Mouse (Mus musculus) Patski (cell line): ENCODE measurements around the gene Cyp19a1. TPM values are rescaled to one million over a fixed set of nuclear protein-coding genes. Genes with fewer than 3 reads are reported as not detected.

Experiments used
- ATAC-seq: fragments of 100-300 bp; one replicate; pipeline ENCODE4 v1.8.0; 2021
- CTCF ChIA-PET: fragments of 350-600 bp; sonication (Branson Sonifier 250); formaldehyde crosslinking; loops from one replicate; lab custom pipeline; 2022; ENCODE audit warnings: inconsistent platforms; lab: Charles Lee
- POLR2A ChIA-PET: fragments of 350-600 bp; sonication (Branson Sonifier 250); formaldehyde crosslinking; loops from one replicate; lab custom pipeline; 2022; ENCODE audit warnings: antibody characterized with exemption, inconsistent platforms; lab: Charles Lee
- DNase-seq: peaks from one replicate; pipeline ENCODE4 v3.0.0-alpha.2; 2011; ENCODE audit warnings: low read depth, low spot score
- H3K27me3 ChIP-seq: fragments of 371-371 bp; one replicate; pipeline ENCODE4 v1.5.1; 2021
- CTCF ChIP-seq: fragments of 100-300 bp; IDR thresholded peaks from one replicate; pipeline ENCODE4 v1.5.1; 2021
- in situ Hi-C: fragments of 300-500 bp; cut with MboI; formaldehyde crosslinking; loops from 3 replicates; pipeline ENCODE4 v1.11.1; 2018; ENCODE audit warnings: low pct_unique_long_range_greater_than_20kb, mixed read lengths
- polyA plus RNA-seq: library from polyadenylated mRNA; unstranded; gene quantifications from one replicate; pipeline ENCODE4 v1.2.3, GENCODE M21; 2021

Gene Cyp19a1
- polyA plus RNA-seq, 1 experiment from 2014 or later, result not detected

DNA sequence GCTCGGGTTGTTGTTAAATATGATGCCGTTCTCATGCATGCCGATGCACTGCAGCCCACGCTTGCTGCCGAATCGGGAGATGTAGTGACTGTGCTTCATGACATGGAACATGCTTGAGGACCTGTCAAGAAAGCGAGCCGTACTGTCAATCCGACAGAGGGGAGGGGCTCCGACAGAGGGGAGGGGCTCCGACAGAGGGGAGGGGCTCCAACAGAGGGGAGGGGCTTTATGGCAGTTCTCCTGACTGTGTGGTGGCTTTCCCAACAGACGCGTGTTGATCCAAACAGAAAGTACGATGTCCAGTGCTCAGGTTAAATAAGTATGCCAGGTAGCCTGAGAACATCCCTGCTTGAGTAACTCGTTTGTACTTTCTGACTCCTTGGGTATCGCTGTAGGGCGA lies 87.7 kb downstream of the Cyp19a1 start:
- no peak for TF ChIP-seq CTCF
- in situ Hi-C loops, result loop anchor here (5.0 kb wide), 1 partner anchor 157 kb away; no protein-coding TSS in a partner anchor
- no peak for ATAC-seq
- no peak for DNase-seq
- ChIA-PET POLR2A (no interaction called here), CTCF (interaction anchor here (0.8 kb wide), 1 partner anchor 156 kb away, joined by 3 read pairs; no protein-coding TSS in a partner anchor)
- H3K27me3 ChIP-seq, result peaks cover 31% of the 10 kb centered on the region

DNA sequence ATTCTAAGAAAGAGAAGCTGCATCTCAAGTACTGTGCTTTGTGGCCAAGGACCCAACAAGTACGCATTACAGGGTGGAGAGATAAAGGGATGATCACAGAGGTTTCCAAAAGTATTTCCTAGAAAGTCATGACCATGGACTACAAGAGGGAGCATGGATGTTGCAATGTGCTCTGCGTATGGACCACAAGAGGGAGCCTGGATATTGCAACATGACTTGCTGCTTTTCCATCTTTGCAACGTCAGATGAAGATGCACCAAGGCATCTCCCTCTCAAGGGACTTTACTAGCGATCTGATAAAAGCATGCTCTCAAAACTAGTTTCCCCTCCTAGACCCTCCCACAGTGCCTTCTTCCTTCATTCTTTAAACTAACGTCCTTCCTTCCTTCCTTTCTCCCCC lies 98.4 kb downstream of the Cyp19a1 start:
- in situ Hi-C loops, result no loop called here
- DNase-seq (no peak), ATAC-seq (no peak)
- peaks cover 63% of the 10 kb centered on the region for H3K27me3 ChIP-seq
- CTCF ChIA-PET, result no interaction called here
- peak; percentile 60 for TF ChIP-seq CTCF
- POLR2A ChIA-PET, result interaction anchor here (0.6 kb wide), 1 partner anchor 18 kb away, joined by 6 read pairs; no protein-coding TSS in a partner anchor

DNA sequence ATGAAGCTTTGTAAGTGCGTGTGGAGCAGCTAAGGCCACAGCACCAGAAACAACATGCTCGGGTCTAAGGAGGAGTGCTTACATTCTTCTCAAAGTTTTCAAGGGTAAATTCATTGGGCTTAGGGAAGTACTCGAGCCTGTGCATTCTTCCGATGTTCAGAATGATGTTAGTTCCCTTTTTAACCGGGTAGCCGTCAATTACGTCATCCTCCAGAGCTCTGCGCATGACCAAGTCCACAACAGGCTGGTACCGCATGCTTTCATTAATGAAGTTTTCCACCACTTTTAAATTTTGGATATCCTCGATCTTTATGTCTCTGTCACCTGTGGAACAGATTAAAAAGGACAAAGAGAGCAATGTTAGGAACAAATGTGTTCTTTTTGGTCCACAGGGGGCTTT lies 99.5 kb downstream of the Cyp19a1 start:
- H3K27me3 ChIP-seq, result peaks cover 63% of the 10 kb centered on the region
- in situ Hi-C loops, result no loop called here
- no peak for TF ChIP-seq CTCF
- no peak for ATAC-seq
- ChIA-PET POLR2A (interaction anchor here (0.6 kb wide), 1 partner anchor 321 kb away, joined by 3 read pairs; no protein-coding TSS in a partner anchor), CTCF (no interaction called here)
- DNase-seq, result no peak

DNA sequence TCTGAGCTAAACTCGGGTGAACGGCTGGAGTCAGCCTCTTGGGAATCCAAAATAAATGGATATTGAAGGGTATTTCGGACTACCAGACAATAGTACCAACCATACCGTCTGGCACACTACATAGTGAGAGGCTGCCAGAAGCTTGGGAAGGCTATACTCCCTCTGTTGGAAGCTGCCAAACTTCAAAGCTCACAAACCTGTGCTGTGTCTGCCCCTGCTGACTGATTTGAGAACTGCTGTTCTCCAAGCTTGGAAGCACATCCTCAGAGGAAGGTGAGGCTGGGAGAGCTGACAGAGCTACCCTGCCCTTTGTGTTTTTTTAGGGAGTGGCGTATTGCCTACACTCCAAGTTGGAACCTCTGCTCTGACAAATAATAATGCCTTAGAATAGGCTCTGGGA lies 104.8 kb downstream of the Cyp19a1 start:
- peaks cover 25% of the 10 kb centered on the region for H3K27me3 ChIP-seq
- ATAC-seq (no peak), DNase-seq (no peak)
- in situ Hi-C loops, result no loop called here
- peak; percentile 56 for TF ChIP-seq CTCF
- CTCF ChIA-PET, result interaction anchor here (0.6 kb wide), 1 partner anchor 951 kb away, joined by 3 read pairs; no protein-coding TSS in a partner anchor
- POLR2A ChIA-PET, result no interaction called here

DNA sequence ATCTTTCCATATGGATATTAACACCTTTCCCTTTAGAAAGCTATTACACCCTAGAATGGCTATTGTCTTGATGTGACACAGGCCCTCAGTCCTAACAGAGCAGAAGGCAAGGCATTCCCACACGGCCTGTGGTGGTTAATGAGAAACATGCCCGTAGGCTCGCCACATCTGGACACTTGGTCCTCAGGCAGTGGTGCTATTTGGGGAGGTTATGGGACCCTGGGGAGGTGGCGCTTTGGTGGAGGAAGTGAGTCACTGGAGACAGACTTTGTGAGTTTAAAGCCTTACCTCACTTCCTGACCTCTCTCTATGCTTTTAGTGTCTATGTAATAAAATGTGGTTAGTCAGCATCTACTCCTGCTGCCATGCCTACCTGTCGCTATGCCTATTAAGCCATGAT lies 114.2 kb downstream of the Cyp19a1 start:
- DNase-seq (no peak), ATAC-seq (no peak)
- in situ Hi-C loops, result no loop called here

DNA sequence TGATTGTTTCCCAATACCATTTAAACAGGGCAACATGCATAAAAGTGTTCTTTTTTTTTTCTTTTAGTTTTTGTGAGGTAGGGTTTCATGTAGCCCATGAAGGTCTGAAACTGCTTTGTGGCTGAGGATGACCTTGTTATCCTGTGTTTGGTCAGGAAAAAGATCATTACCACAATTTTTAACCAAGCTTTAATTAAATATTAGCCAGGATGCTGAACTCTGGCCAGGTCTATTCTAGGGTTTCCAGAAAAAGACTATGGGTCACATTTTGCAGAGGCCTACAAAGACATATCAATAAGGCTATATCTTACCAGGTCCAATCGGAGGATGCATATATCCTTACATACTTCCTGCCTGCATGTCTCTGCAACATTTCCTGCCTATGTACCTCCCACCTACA lies 128.7 kb downstream of the Cyp19a1 start:
- POLR2A ChIA-PET, result no interaction called here
- CTCF ChIA-PET, result no interaction called here
- ATAC-seq, result no peak
- H3K27me3 ChIP-seq, result peaks cover 7% of the 10 kb centered on the region
- DNase-seq, result no peak
- TF ChIP-seq CTCF, result no peak
- in situ Hi-C loops, result no loop called here

More for the DNA sequence above, 114.2 kb downstream of the Cyp19a1 start:
- TF ChIP-seq CTCF, result no peak
- ChIA-PET CTCF (no interaction called here), POLR2A (no interaction called here)
- peaks cover 13% of the 10 kb centered on the region for H3K27me3 ChIP-seq

Other genes with a start within 250 kb of the Cyp19a1 start
- gene Tnfaip8l3, start 199.7 kb downstream of the Cyp19a1 start, polyA plus RNA-seq, result not detected
- 0.03 TPM for gene Gldn, start 18.4 kb upstream of the Cyp19a1 start, polyA plus RNA-seq
- 11.3 TPM for gene Dmxl2, start 233.5 kb upstream of the Cyp19a1 start, polyA plus RNA-seq